Mouse (Mus musculus) gastrocnemius, adult 18-20 months (tissue): Measurements from ENCODE around the gene Retreg1. TPM values are rescaled to one million over a fixed set of nuclear protein-coding genes. Genes with fewer than 3 reads are reported as not detected.

Experiments
- DNase-seq: peaks from one replicate; pipeline ENCODE4 v3.0.0; 2021; ENCODE audit warnings: low spot score
- total RNA-seq, 2 experiments: library from RNA; stranded (reverse); gene quantifications; 2 replicates each; pipeline ENCODE4 v1.2.3; 2021

The Retreg1 gene
- total RNA-seq, 2 experiments from 2014 or later, result 171 to 293 TPM

DNA sequence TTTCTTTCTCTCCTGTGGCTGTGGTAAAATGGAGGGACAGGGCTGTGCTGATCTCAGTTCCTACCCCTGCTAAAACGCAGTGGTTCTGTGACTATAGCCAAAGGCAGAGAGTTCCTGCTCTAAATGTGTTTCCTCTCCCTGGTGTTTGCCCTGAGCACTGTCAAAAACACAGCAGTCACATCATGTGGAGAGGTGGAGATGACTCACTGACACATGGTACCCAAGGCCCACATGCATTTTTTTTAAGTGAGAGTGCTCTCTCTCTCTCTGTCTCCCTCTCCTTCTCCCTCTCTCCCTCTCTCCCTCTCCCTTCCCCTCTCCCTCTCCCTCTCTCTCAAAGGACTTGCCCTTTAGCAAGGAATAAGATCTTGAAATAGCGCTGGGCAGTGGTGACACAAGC is 73.3 kb downstream of the Retreg1 start:
- no peak for DNase-seq

- no peak for DNase-seq
Measured at GRCm38 (mm10) chr15:25918641-25919040, 75.7 kb downstream of the Retreg1 start.

- DNase-seq, result no peak
Measured at GRCm38 (mm10) chr15:25919995-25920394, 77.0 kb downstream of the Retreg1 start.

DNA sequence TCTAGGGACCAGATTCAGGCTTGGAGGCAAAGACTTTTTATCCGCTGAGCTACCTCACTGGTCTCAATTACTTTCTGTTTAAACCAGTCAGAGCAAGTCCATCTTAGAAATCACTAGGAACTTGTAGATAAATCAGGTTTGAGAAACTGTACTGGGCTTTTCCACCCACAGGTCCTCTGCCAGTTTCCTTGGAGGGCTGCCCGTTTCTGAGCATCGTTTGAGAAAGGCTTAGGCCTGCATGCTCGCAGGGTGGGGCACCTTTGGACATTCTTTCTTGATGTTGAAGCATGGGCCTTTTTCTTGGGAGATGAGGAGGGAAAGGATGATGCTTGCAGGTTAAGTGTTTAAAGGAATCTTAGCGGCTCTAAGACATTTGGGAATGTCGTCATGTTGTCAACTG is 77.9 kb downstream of the Retreg1 start:
- no peak for DNase-seq

- no peak for DNase-seq
Measured at GRCm38 (mm10) chr15:25922007-25922406, 79.0 kb downstream of the Retreg1 start.

DNA sequence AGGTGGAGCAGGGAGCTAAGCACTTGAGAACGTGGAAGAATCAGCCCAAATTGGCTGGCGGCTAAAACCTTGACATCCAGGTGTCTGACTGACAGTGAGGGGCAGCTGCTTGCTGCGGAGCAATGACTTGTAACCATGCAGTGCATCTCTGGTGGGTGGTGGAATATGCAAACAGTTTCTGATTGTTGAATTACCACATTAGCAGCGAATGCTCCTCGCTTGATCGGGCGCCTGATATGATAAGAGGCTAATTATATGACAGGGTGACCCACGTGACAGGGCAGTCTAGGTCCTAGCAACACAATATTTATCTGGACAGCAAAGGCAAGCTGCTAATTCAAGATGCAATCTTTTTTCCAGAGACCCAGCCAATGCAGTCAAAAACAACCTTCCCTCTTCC is 80.9 kb downstream of the Retreg1 start:
- no peak for DNase-seq

- DNase-seq, result no peak
Measured at GRCm38 (mm10) chr15:25926171-25926570, 83.2 kb downstream of the Retreg1 start.

- DNase-seq, result no peak
Measured at GRCm38 (mm10) chr15:25927106-25927505, 84.1 kb downstream of the Retreg1 start.

DNA sequence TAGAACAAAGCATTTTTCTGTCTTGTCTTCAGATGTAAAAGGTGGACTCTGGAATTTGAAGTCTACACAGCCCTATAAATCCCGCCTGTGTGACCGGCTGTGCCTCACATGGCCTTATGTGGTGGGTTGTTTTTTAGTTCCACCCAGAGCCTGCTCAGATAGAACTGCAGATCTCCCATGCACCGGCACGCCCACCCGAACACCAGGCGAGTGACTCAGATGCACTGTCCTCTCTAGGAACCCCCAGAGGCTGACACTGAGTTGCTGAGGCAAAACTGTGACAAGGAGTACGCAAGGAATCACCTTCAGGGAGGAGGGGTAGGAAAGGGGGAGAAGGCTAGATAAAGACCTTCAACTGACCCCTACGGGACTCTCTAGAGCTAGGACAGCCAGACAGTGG is 85.0 kb downstream of the Retreg1 start:
- DNase-seq, result no peak

DNA sequence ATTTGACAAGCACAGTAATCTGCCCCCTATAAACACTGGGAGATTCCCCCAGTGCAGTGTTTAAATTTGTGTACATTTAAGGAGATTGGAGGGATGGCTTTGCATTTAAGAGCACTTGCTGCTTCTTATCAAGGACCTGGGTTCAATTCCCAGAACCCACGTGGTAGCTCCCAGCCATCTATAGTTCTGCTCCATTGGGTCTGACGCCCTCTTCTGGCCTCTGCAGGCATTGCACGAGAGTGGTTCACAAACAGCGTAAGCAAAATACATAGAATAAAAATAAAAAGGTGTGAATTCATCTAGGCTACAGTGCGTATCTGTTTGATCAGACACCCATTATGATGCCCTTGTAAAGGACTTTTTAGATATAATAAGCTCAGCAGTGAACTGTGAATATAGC is 85.9 kb downstream of the Retreg1 start:
- DNase-seq, result no peak

- DNase-seq, result peak; percentile 84
Measured at GRCm38 (mm10) chr15:25929518-25929917, 86.5 kb downstream of the Retreg1 start.

GRCm38 (mm10) chr15:25929936-25930335 is 87.0 kb downstream of the Retreg1 start:
- DNase-seq, result peak; percentile 72

- DNase-seq, result no peak
Measured at GRCm38 (mm10) chr15:25930657-25931056, 87.7 kb downstream of the Retreg1 start.

- DNase-seq, result no peak
Measured at GRCm38 (mm10) chr15:25932497-25932896, 89.5 kb downstream of the Retreg1 start.

GRCm38 (mm10) chr15:25932937-25933684 is 90.1 kb downstream of the Retreg1 start:
- DNase-seq, result peak; percentile 90

DNA sequence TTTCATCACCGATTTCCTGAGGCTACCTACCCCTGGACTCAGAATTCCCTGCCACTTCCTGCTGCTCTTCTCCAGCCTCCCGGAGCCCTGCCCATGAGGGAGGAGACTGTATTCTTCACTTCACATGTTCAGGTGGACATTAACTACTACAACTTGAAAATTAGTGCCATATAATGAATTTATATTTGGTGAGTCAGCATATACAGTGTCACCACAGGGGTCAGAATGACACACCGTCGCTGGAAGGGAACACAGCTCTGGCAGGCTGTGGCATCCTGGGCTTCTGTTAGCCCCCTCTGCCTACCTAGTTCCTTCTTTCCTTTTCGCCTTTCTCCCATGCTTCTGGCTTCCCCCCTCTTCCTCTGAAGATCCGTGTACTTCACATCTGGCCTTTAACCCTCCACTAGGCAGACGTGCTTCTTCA is 90.7 kb downstream of the Retreg1 start:
- no peak for DNase-seq

GRCm38 (mm10) chr15:25934411-25934810 is 91.4 kb downstream of the Retreg1 start:
- no peak for DNase-seq

DNA sequence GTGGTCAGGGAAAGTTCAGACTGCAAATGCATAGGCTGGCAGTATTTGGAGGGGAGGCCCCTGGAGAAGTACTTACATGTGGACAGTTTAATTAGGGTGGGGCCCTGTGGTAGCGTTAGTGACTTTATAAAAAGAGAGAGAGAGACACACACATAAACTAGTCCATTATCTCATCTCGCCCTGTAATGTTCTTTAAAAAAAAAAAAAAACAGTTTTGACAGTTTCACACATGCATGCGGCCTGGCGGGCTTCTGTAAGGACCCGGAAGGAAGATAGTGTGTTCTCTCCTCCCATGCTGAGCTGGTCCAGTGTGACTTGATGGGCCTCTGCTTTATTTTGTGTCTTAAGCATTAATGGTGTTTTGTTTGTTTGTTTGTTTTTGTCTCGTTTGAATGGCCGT is 95.5 kb downstream of the Retreg1 start:
- no peak for DNase-seq

DNA sequence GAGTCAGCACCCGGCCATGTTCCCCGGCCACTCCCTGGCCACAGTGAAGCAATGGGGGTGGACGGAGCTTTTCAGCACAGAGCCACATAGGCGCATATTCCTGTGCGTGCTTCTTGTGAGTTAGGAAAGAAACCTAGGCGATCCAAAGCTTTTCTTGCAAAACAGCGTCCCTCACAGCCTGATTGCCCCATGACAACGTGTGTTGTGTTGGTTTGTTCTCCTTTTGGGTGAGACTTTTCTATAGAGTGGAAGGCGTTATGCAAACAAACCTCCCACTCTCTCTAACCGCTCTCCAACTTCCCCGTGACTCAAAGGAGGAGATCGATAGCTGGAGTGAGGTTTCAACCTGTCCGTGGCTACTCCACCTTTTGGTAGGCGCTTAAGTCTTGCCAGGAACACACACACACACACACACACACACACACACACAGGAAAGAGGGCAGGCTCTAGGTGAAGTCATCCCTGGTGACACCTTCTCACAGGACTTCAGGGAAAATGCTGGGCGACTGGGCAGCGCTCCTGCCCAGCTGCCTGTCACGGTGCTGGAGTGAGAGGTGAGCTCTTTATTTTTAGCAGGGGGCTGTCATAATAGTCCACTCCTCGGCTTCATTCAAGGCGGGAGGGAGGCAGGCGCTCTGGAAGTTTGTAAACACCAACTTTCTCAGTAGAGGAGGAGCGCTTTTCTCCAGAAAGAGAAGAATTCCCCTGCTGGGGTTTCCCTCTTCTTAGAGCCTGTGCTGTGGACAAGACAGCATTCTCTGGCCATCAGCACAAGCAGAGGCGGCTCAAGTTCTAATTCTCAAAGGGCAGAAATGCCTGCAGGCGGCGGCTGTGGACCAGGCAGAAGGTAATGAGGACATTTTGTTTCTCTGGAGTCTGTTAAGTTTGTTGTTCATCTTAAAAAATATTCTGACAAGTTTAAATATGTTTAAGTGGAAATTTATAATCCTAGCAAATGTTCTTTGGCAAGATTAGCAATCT is 97.7 kb downstream of the Retreg1 start:
- peak; percentile 76 for DNase-seq

GRCm38 (mm10) chr15:25941514-25941913 is 98.5 kb downstream of the Retreg1 start:
- DNase-seq, result no peak

DNA sequence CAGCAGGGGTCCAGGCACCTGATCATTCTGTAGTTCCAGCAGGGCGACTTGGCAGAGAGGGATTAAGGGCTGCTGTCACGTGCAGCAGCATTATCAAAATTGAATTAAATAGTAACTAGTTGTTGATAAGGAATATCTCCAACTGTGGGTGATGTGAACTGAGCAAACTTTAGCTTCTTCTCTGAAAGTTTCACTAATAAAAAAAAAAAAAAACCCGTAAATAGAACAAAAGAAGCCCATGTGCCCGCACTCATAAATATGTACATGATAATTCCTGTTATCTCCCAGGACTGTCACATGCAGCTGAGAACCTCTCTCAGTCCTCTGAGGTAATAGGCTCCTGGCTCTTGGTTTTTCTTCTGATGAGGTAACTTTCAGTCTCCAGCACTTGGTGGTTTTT is 99.4 kb downstream of the Retreg1 start:
- no peak for DNase-seq

GRCm38 (mm10) chr15:25943386-25944137 is 100.6 kb downstream of the Retreg1 start:
- peak; percentile 69 for DNase-seq
